Mouse (Mus musculus): ENCODE data around the gene Prps1. TPM values are rescaled to one million over a fixed set of nuclear protein-coding genes. Genes with fewer than 3 reads are reported as not detected.

Gene Prps1
- 0.82 and 1.2 TPM in 2 replicates for polyA plus RNA-seq (2012; rRNA removed)

DNA sequence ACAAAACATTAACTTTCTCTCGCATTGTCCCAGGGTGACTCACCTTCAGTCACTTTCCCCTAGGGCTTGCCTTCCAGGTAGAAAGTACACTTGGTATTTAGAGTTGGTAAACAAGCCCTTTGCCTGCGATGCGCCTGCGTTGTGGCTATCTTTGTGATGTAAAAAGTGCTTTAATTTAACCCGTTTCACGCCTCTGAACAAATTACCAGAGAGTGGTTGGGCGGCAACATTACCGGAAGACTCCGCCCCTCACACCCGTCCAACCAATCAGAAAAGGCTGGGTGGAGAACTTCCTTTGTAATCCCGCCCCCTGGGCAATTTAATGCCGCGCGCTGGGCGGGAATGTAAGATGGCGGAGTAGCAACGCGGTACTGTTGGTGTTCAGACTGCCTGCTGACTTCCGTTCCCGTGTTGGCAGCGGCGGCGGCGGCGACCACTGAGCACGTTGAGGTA lies at the start of gene Prps1:
Gene Prps1 (plus strand): TSS at position 335 of the 453 bp plus-strand sequence.

Other genes with a start within 250 kb of the Prps1 start
- gene Frmpd3, start 114.3 kb upstream of the Prps1 start, polyA plus RNA-seq (2012; rRNA removed), result 0.01 TPM in 1 of 2 replicates, not detected in the other
- gene Tsc22d3, start 144.0 kb downstream of the Prps1 start, polyA plus RNA-seq (2012; rRNA removed), result 31.3 and 42.5 TPM in 2 replicates
- 1.6 and 6.5 TPM in 2 replicates for gene Mid2, start 208.0 kb downstream of the Prps1 start, polyA plus RNA-seq (2012; rRNA removed)